Comparison of ENCODE assay signal across 15 mouse cellular contexts in the genomic region with DNA sequence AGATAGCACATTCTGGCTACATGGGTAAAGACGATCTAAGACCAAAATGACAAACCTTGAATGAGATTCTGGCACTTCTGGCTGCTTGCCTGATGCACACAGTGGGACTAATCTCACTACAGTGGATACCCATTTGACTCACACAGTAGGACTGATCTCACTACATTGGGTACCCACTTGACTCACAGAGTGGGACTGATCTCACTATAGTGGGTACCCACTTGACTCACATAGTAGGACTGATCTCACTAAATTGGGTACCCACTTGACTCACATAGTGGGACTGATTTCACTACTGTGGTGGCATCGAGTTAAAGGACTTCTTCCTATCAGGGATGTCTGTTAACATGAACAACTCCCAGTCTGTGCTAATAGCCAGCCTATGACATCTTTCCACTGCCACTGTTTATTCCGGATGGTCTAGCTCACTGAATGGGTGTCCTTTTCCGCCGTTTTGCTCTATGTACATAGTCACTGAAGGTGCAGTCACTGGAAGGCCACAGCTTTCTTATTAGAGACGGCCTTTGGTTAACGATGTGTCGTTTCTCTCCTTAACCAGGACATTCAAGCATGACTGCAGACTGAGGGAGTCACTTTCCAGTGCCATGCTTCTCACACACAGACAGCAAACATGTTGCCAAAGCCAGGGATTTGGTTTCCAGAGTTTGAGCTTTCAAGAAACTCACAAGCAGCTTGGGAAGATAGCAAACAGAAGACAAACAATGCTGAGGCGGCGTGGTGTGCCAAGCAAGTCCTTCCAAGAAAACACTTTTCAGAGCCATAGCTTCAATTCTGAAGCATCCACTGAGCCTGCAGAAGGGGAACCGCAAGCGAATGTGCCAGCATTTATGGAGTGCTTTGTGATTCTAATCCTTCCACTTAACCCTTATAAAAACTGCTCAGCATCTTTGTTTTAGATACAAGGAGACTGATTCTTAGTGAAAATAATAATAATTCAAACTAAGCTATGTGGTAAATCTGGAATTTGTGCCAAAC.
DNase-seq lines count a peak whose midpoint lies in the region; ATAC-seq and TF ChIP-seq lines count a peak whose summit lies in the region.
"Had no signal": no experiment of that assay in that cellular context is flagged by ENCODE, and none has a peak within 500 bp of the region (broad histone marks: within the 10 kb centered on the region; RNA-seq: fewer than 3 reads in every experiment).

No protein-coding gene starts in this region.

- no peak overlapping the region for H3K4me3 ChIP-seq in heart, postnatal 0 days (ENCODE audit: low read depth, low read length)
- H3K4me3 ChIP-seq in midbrain, postnatal 0 days (ENCODE audit: low read depth, low read length), result no peak overlapping the region
- H3K4me3 ChIP-seq in midbrain, embryonic 16.5 days (ENCODE audit: low read depth, low read length), result no peak overlapping the region
- H3K4me3 ChIP-seq in forebrain, embryonic 14.5 days (ENCODE audit: low read depth, low read length), result no peak overlapping the region
- H3K4me3 ChIP-seq: hindbrain, embryonic 12.5 days; neural tube, embryonic 15.5 days had no signal

- H3K4me1 ChIP-seq in heart, postnatal 0 days (ENCODE audit: control insufficient read depth, insufficient read depth), result peaks cover 49% of the 10 kb centered on the region
- H3K4me1 ChIP-seq in midbrain, postnatal 0 days (ENCODE audit: insufficient read depth, low read length), result no peaks in the 10 kb centered on the region
- no peaks in the 10 kb centered on the region for H3K4me1 ChIP-seq in midbrain, embryonic 16.5 days (ENCODE audit: control insufficient read depth, insufficient read depth, low read length)
- peaks cover 3% of the 10 kb centered on the region; the same call in 1 of the 2 replicates for H3K4me1 ChIP-seq in forebrain, embryonic 14.5 days (ENCODE audit: control insufficient read depth, insufficient read depth, low read length)
- H3K4me1 ChIP-seq: hindbrain, embryonic 12.5 days; neural tube, embryonic 15.5 days had no signal

- no peak overlapping the region for H3K4me2 ChIP-seq in heart, postnatal 0 days (ENCODE audit: low read depth, low read length)
- H3K4me2 ChIP-seq in midbrain, postnatal 0 days (ENCODE audit: low read depth, low read length, poor library complexity, severe bottlenecking), result no peak overlapping the region
- no peak overlapping the region for H3K4me2 ChIP-seq in midbrain, embryonic 16.5 days (ENCODE audit: low read length)
- no peak overlapping the region for H3K4me2 ChIP-seq in forebrain, embryonic 14.5 days (ENCODE audit: low read length)
- H3K4me2 ChIP-seq: hindbrain, embryonic 12.5 days; midbrain, embryonic 11.5 days; neural tube, embryonic 15.5 days had no signal

- H3K27me3 ChIP-seq in heart, postnatal 0 days (ENCODE audit: control insufficient read depth, insufficient read depth, low read length), result no peaks in the 10 kb centered on the region
- no peaks in the 10 kb centered on the region for H3K27me3 ChIP-seq in midbrain, postnatal 0 days (ENCODE audit: insufficient read depth, low read length)
- H3K27me3 ChIP-seq in midbrain, embryonic 16.5 days (ENCODE audit: control insufficient read depth, insufficient read depth, low read depth, low read length), result no peaks in the 10 kb centered on the region
- no peaks in the 10 kb centered on the region for H3K27me3 ChIP-seq in forebrain, embryonic 14.5 days (replicated peaks; ENCODE audit: control insufficient read depth, insufficient read depth, low read length)
- H3K27me3 ChIP-seq: hindbrain, embryonic 12.5 days; neural tube, embryonic 15.5 days had no signal

- no peaks in the 10 kb centered on the region for H3K9me3 ChIP-seq in heart, postnatal 0 days (replicated peaks; ENCODE audit: control insufficient read depth, low read length)
- H3K9me3 ChIP-seq in midbrain, postnatal 0 days (ENCODE audit: low read length), result no peaks in the 10 kb centered on the region
- no peaks in the 10 kb centered on the region for H3K9me3 ChIP-seq in midbrain, embryonic 16.5 days (replicated peaks; ENCODE audit: control insufficient read depth, low read length, poor library complexity, severe bottlenecking)
- H3K9me3 ChIP-seq in forebrain, embryonic 14.5 days (replicated peaks; ENCODE audit: control insufficient read depth, low read length), result no peaks in the 10 kb centered on the region
- H3K9me3 ChIP-seq: hindbrain, embryonic 12.5 days; neural tube, embryonic 15.5 days had no signal

- DNase-seq in heart, postnatal 0 days (ENCODE audit: low spot score), result no peak
- DNase-seq in heart, adult 11 months, result no peak
- DNase-seq in midbrain, postnatal 0 days (ENCODE audit: low spot score), result peak; percentile 8
- DNase-seq in forebrain, embryonic 14.5 days (ENCODE audit: low spot score), result peak; percentile 70
- DNase-seq in adrenal gland, postnatal 10 days, result no peak
- DNase-seq in layer of hippocampus, postnatal 36 days, result no peak
- DNase-seq: gastrocnemius, postnatal 14 days; lung, adult 2 months; right cerebral cortex, adult 18-20 months; thymus, postnatal 4 days had no signal

- H3K27ac ChIP-seq in heart, postnatal 0 days (ENCODE audit: low read depth), result peak overlapping the region; percentile 76; the same call in 1 of the 2 replicates
- H3K27ac ChIP-seq in midbrain, postnatal 0 days (ENCODE audit: low read depth, low read length), result no peak overlapping the region
- no peak overlapping the region for H3K27ac ChIP-seq in midbrain, embryonic 16.5 days (ENCODE audit: low read length)
- H3K27ac ChIP-seq in forebrain, embryonic 14.5 days (ENCODE audit: low read depth, low read length), result 0 out of 2 replicates have a peak overlapping the region, but pooled peaks have one; percentile 57
- H3K27ac ChIP-seq: hindbrain, embryonic 12.5 days; macrophage; neural tube, embryonic 15.5 days had no signal

- no peak for ATAC-seq in heart, postnatal 0 days (ENCODE audit: insufficient read depth, low read depth)
- ATAC-seq in midbrain, postnatal 0 days (ENCODE audit: low FRiP score), result no peak
- ATAC-seq in midbrain, embryonic 16.5 days, result no peak
- peak; percentile 79 for ATAC-seq in forebrain, embryonic 14.5 days

- no peak for TF ChIP-seq CTCF in heart, postnatal 0 days (IDR thresholded peaks at IDR 0.05; ENCODE audit: low read depth)
- TF ChIP-seq CTCF in midbrain, postnatal 0 days (IDR thresholded peaks at IDR 0.05), result no peak

- no peak overlapping the region for H3K9ac ChIP-seq in heart, postnatal 0 days (replicated peaks; ENCODE audit: low read depth, low read length)
- no peak overlapping the region for H3K9ac ChIP-seq in midbrain, postnatal 0 days (replicated peaks; ENCODE audit: low read length, poor library complexity, severe bottlenecking)
- no peak overlapping the region for H3K9ac ChIP-seq in midbrain, embryonic 16.5 days (ENCODE audit: low read depth, low read length)
- no peak overlapping the region for H3K9ac ChIP-seq in forebrain, embryonic 14.5 days (ENCODE audit: low read length)
- H3K9ac ChIP-seq: hindbrain, embryonic 12.5 days; neural tube, embryonic 15.5 days had no signal

- H3K36me3 ChIP-seq in heart, postnatal 0 days (replicated peaks; ENCODE audit: control insufficient read depth, insufficient read depth, low read length), result peaks cover 16% of the 10 kb centered on the region
- peaks cover 25% of the 10 kb centered on the region; the same call in 1 of the 2 replicates for H3K36me3 ChIP-seq in midbrain, postnatal 0 days (ENCODE audit: insufficient read depth, low read length)
- H3K36me3 ChIP-seq in midbrain, embryonic 16.5 days (ENCODE audit: control insufficient read depth, insufficient read depth, low read length), result peaks cover 9% of the 10 kb centered on the region
- peaks cover 34% of the 10 kb centered on the region for H3K36me3 ChIP-seq in forebrain, embryonic 14.5 days (ENCODE audit: control insufficient read depth, insufficient read depth, low read length)

- WGBS in heart, postnatal 0 days, result 86% methylated on average over 12 of the region's 12 CpGs
- WGBS in midbrain, postnatal 0 days, result 81% methylated on average over 12 of the region's 12 CpGs
- WGBS in midbrain, embryonic 16.5 days, result 72% methylated on average over 12 of the region's 12 CpGs
- WGBS in forebrain, embryonic 14.5 days, result 25% methylated on average over 12 of the region's 12 CpGs

- no peak for TF ChIP-seq EP300 in heart, postnatal 0 days (IDR thresholded peaks at IDR 0.05; ENCODE audit: low read depth)

Comparison
In these comparisons a context has a peak if more than half of its experiments do, and no peak if none do; other contexts are left out.
1. DNase-seq: peak in midbrain, postnatal 0 days (single experiment) and forebrain, embryonic 14.5 days (single experiment); none in heart, postnatal 0 days (single experiment), heart, adult 11 months (single experiment), adrenal gland, postnatal 10 days (single experiment) and layer of hippocampus, postnatal 36 days (0 of 2).
2. H3K27ac ChIP-seq: peak in heart, postnatal 0 days (single experiment) and forebrain, embryonic 14.5 days (single experiment); none in midbrain, postnatal 0 days (single experiment) and midbrain, embryonic 16.5 days (single experiment).